Comparison of ENCODE assay signal across 18 mouse cellular contexts in the genomic region with DNA sequence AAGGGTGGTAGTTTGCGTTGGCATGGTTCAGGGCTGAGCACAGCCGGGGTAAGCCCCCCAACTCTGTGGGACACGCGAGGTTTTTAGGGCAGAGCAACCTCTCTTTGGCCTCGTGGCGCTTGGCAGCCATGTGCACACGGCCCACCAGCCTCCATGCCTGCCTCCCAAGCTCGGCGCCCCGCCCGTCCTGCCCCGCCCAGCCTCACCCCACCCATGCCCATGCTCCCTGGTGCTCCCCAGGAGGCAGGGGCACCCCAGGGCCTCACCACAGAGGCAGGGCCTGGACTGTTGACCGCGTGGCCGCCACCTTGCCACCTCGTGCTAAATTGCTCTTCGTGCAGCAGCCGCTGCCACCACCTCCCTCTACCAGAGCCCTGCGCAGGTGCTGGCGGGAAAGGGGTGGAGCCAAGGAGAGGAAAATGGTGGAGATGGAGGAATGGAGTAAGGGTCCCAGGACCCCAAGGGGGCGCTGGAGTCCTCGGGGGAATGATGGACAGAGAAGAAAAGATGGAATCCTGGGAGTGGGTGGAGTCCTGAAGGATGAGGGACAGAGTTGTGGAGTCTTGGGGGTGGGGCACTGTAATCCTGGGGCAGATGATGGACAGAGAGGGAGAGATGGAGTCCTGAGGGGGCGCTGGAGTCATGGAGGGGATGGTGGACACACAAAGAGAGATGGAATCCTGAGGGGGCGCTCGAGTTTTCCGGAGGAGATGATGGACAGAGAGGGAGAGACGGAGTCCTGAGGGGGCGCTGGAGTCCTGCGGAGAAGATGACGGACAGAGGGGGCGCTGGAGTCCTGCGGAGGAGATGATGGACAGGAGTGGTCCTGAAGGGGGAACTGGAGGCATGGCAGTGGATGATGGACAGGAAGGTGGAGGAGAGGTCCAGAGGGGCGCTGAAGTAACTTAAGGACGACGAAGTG. TPM values are rescaled to one million over a fixed set of nuclear protein-coding genes. Genes with fewer than 3 reads are reported as not detected.
A peak's percentile ranks its signal among the peaks of the same experiment; 100 is the strongest.
DNase-seq lines count a peak whose midpoint lies in the region; ATAC-seq lines count a peak whose summit lies in the region.
"Had no signal": no experiment of that assay in that cellular context is flagged by ENCODE, and none has a peak within 500 bp of the region (broad histone marks: within the 10 kb centered on the region; RNA-seq: fewer than 3 reads in every experiment).

Gene Ctcfl (minus strand): TSS at position 503 of the 922 bp plus-strand sequence.

- H3K9ac ChIP-seq in intestine, embryonic 16.5 days (ENCODE audit: low read depth, low read length) = no peak within 1 kb of the TSS
- H3K9ac ChIP-seq in intestine, embryonic 15.5 days = no peak within 1 kb of the TSS
- H3K9ac ChIP-seq: forebrain, postnatal 0 days had no signal

- no peak within 1 kb of the TSS for H3K27ac ChIP-seq in intestine, embryonic 16.5 days (ENCODE audit: low read length)
- H3K27ac ChIP-seq in intestine, embryonic 15.5 days = no peak within 1 kb of the TSS

- H3K36me3 ChIP-seq in intestine, embryonic 16.5 days (ENCODE audit: control insufficient read depth, insufficient read depth, low read length) = no peaks in the 10 kb centered on the region
- H3K36me3 ChIP-seq in intestine, embryonic 15.5 days = no peaks in the 10 kb centered on the region

- 0 out of 2 replicates have a peak, but pooled peaks cover 2% of the 10 kb centered on the region for H3K27me3 ChIP-seq in intestine, embryonic 16.5 days (replicated peaks; ENCODE audit: control insufficient read depth, insufficient read depth, low read length)
- H3K27me3 ChIP-seq in intestine, embryonic 15.5 days (replicated peaks) = no peaks in the 10 kb centered on the region

- intact Hi-C loops in left cerebral cortex, postnatal 14 days (cut with DNase I) = no loop called here

- no peaks in the 10 kb centered on the region for H3K9me3 ChIP-seq in intestine, embryonic 16.5 days (ENCODE audit: control insufficient read depth, low read length)
- no peaks in the 10 kb centered on the region for H3K9me3 ChIP-seq in intestine, embryonic 15.5 days

- H3K4me1 ChIP-seq in intestine, embryonic 16.5 days (ENCODE audit: control insufficient read depth, insufficient read depth, low read length) = no peaks in the 10 kb centered on the region
- H3K4me1 ChIP-seq in intestine, embryonic 15.5 days (replicated peaks) = 0 out of 2 replicates have a peak, but pooled peaks cover 2% of the 10 kb centered on the region

- H3K4me3 ChIP-seq in intestine, embryonic 16.5 days (ENCODE audit: low read length) = no peak within 1 kb of the TSS
- no peak within 1 kb of the TSS for H3K4me3 ChIP-seq in intestine, embryonic 15.5 days (replicated peaks)
- H3K4me3 ChIP-seq: megakaryocyte, embryonic 14.5 days had no signal

- H3K4me2 ChIP-seq in intestine, embryonic 16.5 days (ENCODE audit: low read depth, low read length) = no peak within 1 kb of the TSS
- H3K4me2 ChIP-seq in intestine, embryonic 15.5 days (replicated peaks) = no peak within 1 kb of the TSS

- ATAC-seq in intestine, embryonic 16.5 days = peak; percentile 26; the same call in 1 of the 2 replicates
- no peak for ATAC-seq in intestine, embryonic 15.5 days
- 0 out of 2 replicates have a peak, but pooled peaks have one; percentile 21 for ATAC-seq in granulocyte monocyte progenitor cell, adult 5-6 weeks (replicated peaks; ENCODE audit: poor library complexity, severe bottlenecking)
- ATAC-seq in megakaryocyte-erythroid progenitor cell, adult 5-6 weeks (replicated peaks; ENCODE audit: low FRiP score, low TSS enrichment, poor library complexity, severe bottlenecking) = peak; percentile 21
- no peak for ATAC-seq in monocyte, adult 5-6 weeks (replicated peaks; ENCODE audit: insufficient number of reproducible peaks, low FRiP score, low TSS enrichment, poor library complexity, severe bottlenecking)
- ATAC-seq: activated CD4-positive, CD25-positive, alpha-beta regulatory T cell, adult 4 months; forebrain, postnatal 0 days; hindbrain, embryonic 16.5 days had no signal

- peak; percentile 56 for DNase-seq in ES-CJ7 (ENCODE audit: low read depth, low spot score)
- DNase-seq in left cerebral cortex, postnatal 14 days (ENCODE audit: low spot score in 2 of 2) = no peak
- DNase-seq in kidney, adult 18-20 months = no peak
- DNase-seq: cerebellum, adult 8-10 months; forebrain, postnatal 0 days; gastrocnemius, postnatal 25 days; kidney, postnatal 4 days had no signal

- WGBS in intestine, embryonic 16.5 days = 89% methylated on average over 35 of the region's 35 CpGs
- WGBS in intestine, embryonic 15.5 days = 86% methylated on average over 35 of the region's 35 CpGs

RNA-seq across cellular contexts. Expression of gene Ctcfl, which starts in this region (rescaled TPM):
- 0.22 and 0.23 TPM in 2 replicates for polyA plus RNA-seq in intestine, embryonic 16.5 days (2015; fragmentation: Nextera tagmentation; extraction: Ambion mirVana)
- 0.23 and 0.36 TPM in 2 replicates for polyA plus RNA-seq in intestine, embryonic 15.5 days (2015; fragmentation: Nextera tagmentation; extraction: Ambion mirVana)
- not detected in 2 replicates for total RNA-seq in granulocyte monocyte progenitor cell, adult 5-6 weeks (2014; fragmentation: Nextera tagmentation)
- total RNA-seq in granulocyte monocyte progenitor cell, adult 5-6 weeks (2017) = not detected in 2 replicates
- not detected in 2 replicates for total RNA-seq in megakaryocyte-erythroid progenitor cell, adult 5-6 weeks (2014; fragmentation: Nextera tagmentation)
- not detected in 2 replicates for total RNA-seq in megakaryocyte-erythroid progenitor cell, adult 5-6 weeks (2017)
- not detected in 3 replicates for total RNA-seq in monocyte, adult 5-6 weeks (2017)
- total RNA-seq in left cerebral cortex, postnatal 14 days (2021) = not detected
- total RNA-seq: forebrain, postnatal 0 days; gastrocnemius, postnatal 25 days; MEL had no signal
- polyA plus RNA-seq: limb, embryonic 14.5 days; neural tube, embryonic 11.5 days had no signal

Comparison
In these comparisons a context has a peak if more than half of its experiments do, and no peak if none do; other contexts are left out.
1. Peak in ATAC-seq in intestine, embryonic 16.5 days; RNA of the gene not detected or under 1 TPM.
2. Peak in ATAC-seq in granulocyte monocyte progenitor cell, adult 5-6 weeks; RNA of the gene not detected or under 1 TPM.
3. Peak in ATAC-seq in megakaryocyte-erythroid progenitor cell, adult 5-6 weeks; RNA of the gene not detected or under 1 TPM.